9 mouse cellular contexts compared by ENCODE assay signal in genomic region chr4:128776568-128777289, GRCm38 (mm10). TPM values are rescaled to one million over a fixed set of nuclear protein-coding genes. Genes with fewer than 3 reads are reported as not detected.
A peak's percentile ranks its signal among the peaks of the same experiment; 100 is the strongest.
DNase-seq lines count a peak whose midpoint lies in the region; ATAC-seq and TF ChIP-seq lines count a peak whose summit lies in the region.
"Had no signal": no experiment of that assay in that cellular context is flagged by ENCODE, and none has a peak within 500 bp of the region (broad histone marks: within the 10 kb centered on the region; RNA-seq: fewer than 3 reads in every experiment).

No protein-coding gene starts in this region.

- peak; percentile 46 for ATAC-seq in heart, postnatal 0 days (ENCODE audit: insufficient read depth, low read depth)
- ATAC-seq in liver, embryonic 16.5 days (ENCODE audit: low read depth), result peak; percentile 33; the same call in 1 of the 2 replicates
- peak; percentile 50 for ATAC-seq in neural tube, embryonic 14.5 days (ENCODE audit: low read depth)

- no peak overlapping the region for H3K27ac ChIP-seq in heart, postnatal 0 days (ENCODE audit: low read depth)
- H3K27ac ChIP-seq in liver, embryonic 16.5 days (ENCODE audit: low read length), result no peak overlapping the region
- H3K27ac ChIP-seq in neural tube, embryonic 14.5 days (ENCODE audit: low read depth, low read length), result no peak overlapping the region
- H3K27ac ChIP-seq: embryonic facial prominence, embryonic 13.5 days had no signal

- no peaks in the 10 kb centered on the region for H3K9me3 ChIP-seq in heart, postnatal 0 days (replicated peaks; ENCODE audit: control insufficient read depth, low read length)
- H3K9me3 ChIP-seq in liver, embryonic 16.5 days (replicated peaks; ENCODE audit: control insufficient read depth, low read length), result no peaks in the 10 kb centered on the region
- no peaks in the 10 kb centered on the region for H3K9me3 ChIP-seq in neural tube, embryonic 14.5 days (ENCODE audit: control insufficient read depth, low read length)
- H3K9me3 ChIP-seq: embryonic facial prominence, embryonic 13.5 days had no signal

- no peaks in the 10 kb centered on the region for H3K4me1 ChIP-seq in heart, postnatal 0 days (ENCODE audit: control insufficient read depth, insufficient read depth)
- H3K4me1 ChIP-seq in liver, embryonic 16.5 days (ENCODE audit: control insufficient read depth, low read depth, low read length), result no peaks in the 10 kb centered on the region
- H3K4me1 ChIP-seq in neural tube, embryonic 14.5 days (ENCODE audit: control insufficient read depth, insufficient read depth, low read length), result no peaks in the 10 kb centered on the region
- H3K4me1 ChIP-seq: embryonic facial prominence, embryonic 13.5 days had no signal

- no peak overlapping the region for H3K4me2 ChIP-seq in heart, postnatal 0 days (ENCODE audit: low read depth, low read length)
- no peak overlapping the region for H3K4me2 ChIP-seq in liver, embryonic 16.5 days (ENCODE audit: low read depth, low read length)
- H3K4me2 ChIP-seq in neural tube, embryonic 14.5 days (ENCODE audit: low read depth, low read length), result no peak overlapping the region
- H3K4me2 ChIP-seq: embryonic facial prominence, embryonic 13.5 days had no signal

- no peak overlapping the region for H3K4me3 ChIP-seq in heart, postnatal 0 days (ENCODE audit: low read depth, low read length)
- H3K4me3 ChIP-seq in liver, embryonic 16.5 days (ENCODE audit: low read depth, low read length), result no peak overlapping the region
- no peak overlapping the region for H3K4me3 ChIP-seq in neural tube, embryonic 14.5 days (ENCODE audit: low read depth, low read length)
- H3K4me3 ChIP-seq: embryonic facial prominence, embryonic 13.5 days had no signal

- no peak overlapping the region for H3K9ac ChIP-seq in heart, postnatal 0 days (replicated peaks; ENCODE audit: low read depth, low read length)
- H3K9ac ChIP-seq in liver, embryonic 16.5 days (ENCODE audit: low read depth, low read length), result no peak overlapping the region
- H3K9ac ChIP-seq in neural tube, embryonic 14.5 days (replicated peaks; ENCODE audit: low read depth, low read length), result no peak overlapping the region
- H3K9ac ChIP-seq: embryonic facial prominence, embryonic 13.5 days had no signal

- 41% methylated on average over 20 of the region's 20 CpGs for WGBS in heart, postnatal 0 days
- 52% methylated on average over 20 of the region's 20 CpGs for WGBS in liver, embryonic 16.5 days (ENCODE audit: insufficient replicate concordance)
- WGBS in neural tube, embryonic 14.5 days, result 47% methylated on average over 20 of the region's 20 CpGs

- no peaks in the 10 kb centered on the region for H3K27me3 ChIP-seq in heart, postnatal 0 days (ENCODE audit: control insufficient read depth, insufficient read depth, low read length)
- no peaks in the 10 kb centered on the region for H3K27me3 ChIP-seq in liver, embryonic 16.5 days (ENCODE audit: control insufficient read depth, insufficient read depth, low read depth, low read length)
- H3K27me3 ChIP-seq in neural tube, embryonic 14.5 days (ENCODE audit: control insufficient read depth, insufficient read depth, low read length), result no peaks in the 10 kb centered on the region
- H3K27me3 ChIP-seq: embryonic facial prominence, embryonic 13.5 days had no signal

- H3K36me3 ChIP-seq in heart, postnatal 0 days (replicated peaks; ENCODE audit: control insufficient read depth, insufficient read depth, low read length), result peaks cover 77% of the 10 kb centered on the region
- peaks cover 17% of the 10 kb centered on the region for H3K36me3 ChIP-seq in liver, embryonic 16.5 days (ENCODE audit: control insufficient read depth, insufficient read depth)
- H3K36me3 ChIP-seq in neural tube, embryonic 14.5 days (ENCODE audit: control insufficient read depth, insufficient read depth, low read length), result peaks cover 69% of the 10 kb centered on the region

- TF ChIP-seq EP300 in heart, postnatal 0 days (IDR thresholded peaks at IDR 0.05; ENCODE audit: low read depth), result no peak

- DNase-seq in CD4-positive, CD25-positive, alpha-beta regulatory T cell, adult 2 months (ENCODE audit: low read depth, low spot score), result peak; percentile 80
- DNase-seq in c-Kit-negative CD71-positive TER-119-positive erythroid progenitor cells, embryonic 14.5 days (ENCODE audit: low read depth, low spot score), result peak; percentile 54
- peak; percentile 41 for DNase-seq in fibroblast of lung, adult 2 months (ENCODE audit: low read depth)
- peak; percentile 45 for DNase-seq in heart, postnatal 0 days (ENCODE audit: low spot score)
- peak; percentile 76 to 89 for DNase-seq in kidney, postnatal 25 days
- peak; percentile 67 for DNase-seq in testis, postnatal 14 days (ENCODE audit: low spot score)

- TF ChIP-seq CTCF in heart, postnatal 0 days (IDR thresholded peaks at IDR 0.05; ENCODE audit: low read depth), result peak; percentile 97

RNA-seq across cellular contexts. Expression of gene A3galt2, which starts 21.6 kb away (rescaled TPM):
- total RNA-seq in heart, postnatal 0 days (2014; rRNA removed; ENCODE audit: low replicate concordance), result not detected in 2 replicates
- 0.03 TPM in 1 of 2 replicates, not detected in the other for polyA plus RNA-seq in heart, postnatal 0 days (2015; fragmentation: Nextera tagmentation; extraction: Ambion mirVana)
- 0.02 TPM in 1 of 2 replicates, not detected in the other for polyA plus RNA-seq in liver, embryonic 16.5 days (2015; fragmentation: Nextera tagmentation; extraction: Ambion mirVana)
- polyA plus RNA-seq in neural tube, embryonic 14.5 days (2014; fragmentation: Nextera tagmentation; extraction: Ambion mirVana), result 0.45 and 0.51 TPM in 2 replicates

RNA-seq across cellular contexts. Expression of gene Zfp362, which starts 29.1 kb away (rescaled TPM):
- total RNA-seq in heart, postnatal 0 days (2014; rRNA removed; ENCODE audit: low replicate concordance), result 8.4 and 10.8 TPM in 2 replicates
- 10.3 and 11.6 TPM in 2 replicates for polyA plus RNA-seq in heart, postnatal 0 days (2015; fragmentation: Nextera tagmentation; extraction: Ambion mirVana)
- polyA plus RNA-seq in liver, embryonic 16.5 days (2015; fragmentation: Nextera tagmentation; extraction: Ambion mirVana), result 4.8 and 5.2 TPM in 2 replicates
- polyA plus RNA-seq in neural tube, embryonic 14.5 days (2014; fragmentation: Nextera tagmentation; extraction: Ambion mirVana), result 26.2 and 33.1 TPM in 2 replicates
